Mouse (Mus musculus): ENCODE measurements around the gene Ssr1. TPM values are rescaled to one million over a fixed set of nuclear protein-coding genes. Genes with fewer than 3 reads are reported as not detected.

Ssr1 gene
- total RNA-seq, 1 experiment from 2014 or later, result 131 TPM

DNA sequence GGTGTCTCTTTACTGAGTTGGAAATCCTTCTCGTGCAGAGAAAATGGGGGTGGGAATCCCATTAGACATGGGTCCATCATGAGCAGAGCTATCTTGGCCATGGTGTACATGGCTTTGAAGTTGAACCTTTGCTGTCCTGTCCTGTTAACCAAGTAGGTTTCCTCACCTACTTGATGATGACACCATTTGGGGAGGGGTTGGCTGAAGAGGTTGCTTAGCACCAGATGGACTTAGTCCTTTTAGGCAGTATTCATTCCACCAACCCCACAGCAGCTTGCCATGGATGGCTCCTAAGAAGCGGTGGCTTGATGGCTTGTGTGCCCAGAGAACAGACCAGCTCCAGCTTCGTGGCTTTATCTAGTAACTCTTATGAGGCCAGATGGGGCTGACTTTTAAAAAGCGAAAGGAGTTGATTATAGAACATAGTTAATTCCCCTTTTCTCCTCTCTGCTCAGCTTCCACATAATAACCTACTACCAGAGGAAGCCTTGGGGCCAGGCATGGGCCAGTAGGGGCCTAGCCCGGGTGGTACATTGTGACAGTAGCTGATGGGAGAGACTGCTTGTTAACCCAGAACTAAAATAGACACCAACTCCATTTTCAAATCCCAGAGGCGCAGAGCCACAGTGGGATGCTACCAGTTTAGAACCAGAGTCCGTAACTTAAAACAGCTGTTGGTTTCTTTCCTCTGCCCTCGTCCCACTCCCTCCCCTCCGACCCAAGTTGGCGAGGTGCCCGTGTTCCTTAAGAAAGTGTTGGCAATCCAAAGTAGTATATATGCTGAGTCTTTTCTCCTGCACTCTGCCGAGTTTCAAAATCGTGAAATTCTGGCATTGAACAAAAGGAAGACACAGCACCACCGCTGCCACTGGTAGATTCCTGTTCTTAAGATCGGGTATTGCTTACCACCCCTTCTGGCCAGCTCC is 75.4 kb downstream of the Ssr1 start:
- no peak for DNase-seq

Other genes with a start within 250 kb of the Ssr1 start
- gene Rreb1, start 215.8 kb downstream of the Ssr1 start, total RNA-seq (2021), result 61.9 and 67.6 TPM in 2 replicates
- 29.1 and 32.4 TPM in 2 replicates for gene Riok1, start 42.8 kb upstream of the Ssr1 start, total RNA-seq (2021)
- gene Cage1, start 42.9 kb upstream of the Ssr1 start, total RNA-seq (2021), result 3.0 and 3.6 TPM in 2 replicates
- 0.94 and 3.7 TPM in 2 replicates for gene Dsp, start 157.1 kb upstream of the Ssr1 start, total RNA-seq (2021)
- 24.6 and 26.1 TPM in 2 replicates for gene Snrnp48, start 210.7 kb upstream of the Ssr1 start, total RNA-seq (2021)